8 mouse cellular contexts compared by ENCODE assay signal in the genomic region with DNA sequence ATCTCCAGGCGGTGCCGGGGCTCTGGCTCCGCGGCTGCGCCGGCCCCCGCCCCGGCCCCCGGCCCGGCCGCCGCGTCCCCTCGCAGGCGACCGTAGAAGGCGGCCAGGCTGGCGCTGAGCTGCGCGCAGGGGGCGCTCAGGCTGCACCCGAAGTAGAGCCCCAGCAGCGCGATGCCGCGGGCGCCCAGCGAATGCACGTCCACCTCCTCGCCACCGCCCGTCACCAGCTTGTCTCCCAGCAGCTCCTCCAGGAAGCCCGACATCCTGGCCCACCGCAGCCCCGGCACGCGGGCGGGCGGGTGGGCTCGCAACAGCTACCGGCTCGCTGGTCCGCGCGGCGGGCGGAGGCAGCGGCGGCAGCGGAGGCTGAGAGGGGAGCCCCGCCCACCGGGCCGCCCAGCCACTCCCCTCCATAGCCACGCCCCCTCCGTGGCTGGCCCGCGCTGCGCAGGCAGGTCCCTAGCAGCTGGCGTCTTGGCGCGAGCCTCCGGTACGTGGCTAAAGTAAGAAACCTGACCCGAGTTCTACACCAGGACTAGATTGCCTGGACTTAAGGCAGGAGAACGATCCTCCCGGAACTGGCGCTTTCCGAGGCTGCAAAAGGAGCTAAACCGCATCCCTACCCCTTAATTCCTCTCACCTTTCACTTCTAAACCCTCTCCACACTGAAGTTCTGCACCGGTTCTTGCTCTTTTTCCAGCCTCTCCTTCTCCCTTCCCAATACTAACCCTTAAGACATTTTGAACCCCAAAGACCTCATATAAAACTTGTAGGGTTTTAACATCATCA. TPM values are rescaled to one million over a fixed set of nuclear protein-coding genes. Genes with fewer than 3 reads are reported as not detected.
A peak's percentile ranks its signal among the peaks of the same experiment; 100 is the strongest.
DNase-seq lines count a peak whose midpoint lies in the region; ATAC-seq lines count a peak whose summit lies in the region.

A gene (minus strand): TSS at position 343 of the 789 bp plus-strand sequence.

- peaks cover 11% of the 10 kb centered on the region for H3K36me3 ChIP-seq in midbrain, embryonic 10.5 days

- peak within 1 kb of the TSS; percentile 95 for H3K27ac ChIP-seq in midbrain, embryonic 10.5 days (replicated peaks)

- under 1% methylated on average over 70 of the region's 70 CpGs for WGBS in midbrain, embryonic 10.5 days

- H3K27me3 ChIP-seq in midbrain, embryonic 10.5 days (ENCODE audit: low read depth, poor library complexity, severe bottlenecking): peaks cover 4% of the 10 kb centered on the region; the same call in 1 of the 2 replicates

- intact Hi-C loops in left cerebral cortex, postnatal 36 days (cut with DNase I): loop anchor here (1.0 to 5.0 kb wide), 2 partner anchors 127 to 146 kb away; no protein-coding TSS in a partner anchor

- H3K4me1 ChIP-seq in midbrain, embryonic 10.5 days: peaks cover 45% of the 10 kb centered on the region

- peak; percentile 85 for DNase-seq in adipocyte (ENCODE audit: low spot score)
- peak; percentile 97 for DNase-seq in gastrocnemius, postnatal 10 days
- peak; percentile 92 for DNase-seq in induced T-regulatory cell, adult 2 months (ENCODE audit: low read depth)
- DNase-seq in left cerebral cortex, postnatal 36 days (ENCODE audit: low spot score in 2 of 2): peak; percentile 80
- peak; percentile 91 for DNase-seq in midbrain, embryonic 10.5 days (ENCODE audit: low spot score)
- DNase-seq in right cerebral cortex, postnatal 36 days (ENCODE audit: low spot score in 2 of 2): peak; percentile 60 to 72
- DNase-seq in yolk sac, embryonic 10.5 days (ENCODE audit: low spot score): peak; percentile 91

- H3K9me3 ChIP-seq in midbrain, embryonic 10.5 days (replicated peaks): no peaks in the 10 kb centered on the region

- peak within 1 kb of the TSS; percentile 93 for H3K4me3 ChIP-seq in midbrain, embryonic 10.5 days

- peak; percentile 84 for ATAC-seq in common myeloid progenitor, adult 5-6 weeks (replicated peaks; ENCODE audit: low read depth, poor library complexity, severe bottlenecking)

RNA-seq across cellular contexts. Expression of the gene that starts here (rescaled TPM):
- 10.2 and 12.7 TPM in 2 replicates for total RNA-seq in common myeloid progenitor, adult 5-6 weeks (2017)
- total RNA-seq in gastrocnemius, postnatal 10 days (2021): 10 to 100 TPM; 37.3 to 38.0 TPM
- total RNA-seq in left cerebral cortex, postnatal 36 days (2021): 10 to 100 TPM; 11.0 to 11.6 TPM
- 59.3 and 59.5 TPM in 2 replicates for polyA plus RNA-seq in midbrain, embryonic 10.5 days (2016; fragmentation: Nextera tagmentation; extraction: Ambion mirVana)

Comparison
In these comparisons a context has a peak if more than half of its experiments do, and no peak if none do; other contexts are left out.
1. Peak in every context shown above with its lines: DNase-seq, ATAC-seq, H3K4me3 ChIP-seq and H3K27ac ChIP-seq.